Mouse (Mus musculus) liver, adult 2 months (tissue): ENCODE measurements around the gene Krt15.

ENCODE experiments used
- CTCF ChIP-seq: fragments of 200-500 bp; IDR thresholded peaks from 2 replicates; pipeline ENCODE4 v1.5.1; 2011; ENCODE audit warnings: low read depth, low read length, control low read depth
- POLR2A ChIP-seq: fragments of 200-500 bp; IDR thresholded peaks from 2 replicates; pipeline ENCODE4 v1.6.1; 2011; ENCODE audit warnings: low read length, control low read depth; ENCODE audit not compliant: insufficient read depth; ENCODE audit errors: extremely low read depth

DNA sequence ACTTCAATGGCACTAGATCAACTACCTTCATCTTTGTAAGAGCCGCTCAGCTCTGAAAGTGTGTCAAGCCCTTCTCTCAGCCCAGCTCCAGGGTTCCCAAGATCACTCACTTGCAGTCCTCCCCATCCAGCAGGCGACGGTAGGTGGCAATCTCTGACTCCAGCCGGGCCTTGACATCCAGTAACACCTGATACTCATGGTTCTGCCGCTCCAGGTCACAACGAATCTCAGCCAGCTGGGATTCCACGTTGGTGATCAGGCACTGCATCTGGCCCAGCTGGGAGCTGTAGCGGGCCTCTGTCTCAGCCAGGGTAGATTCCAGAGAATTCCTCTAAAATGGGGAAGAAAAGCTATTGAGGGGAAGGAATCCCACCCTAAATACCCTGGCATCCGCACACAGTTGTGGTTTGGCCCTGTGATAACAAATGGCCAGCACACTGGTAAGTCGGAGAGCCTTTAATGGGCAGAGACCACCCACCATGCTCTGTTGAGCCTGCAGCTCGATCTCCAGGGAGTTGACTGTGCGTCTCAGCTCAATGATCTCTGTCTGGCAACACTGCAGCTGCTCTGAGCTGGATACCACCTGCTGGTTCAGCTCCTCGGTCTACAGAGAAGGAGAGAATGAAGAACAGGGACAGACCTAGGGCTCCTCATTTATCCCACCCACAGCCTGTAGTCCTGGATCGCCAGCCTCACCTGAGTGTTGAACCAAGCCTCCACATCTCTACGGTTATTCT, 32.9 kb downstream of the Krt15 start:
- TF ChIP-seq POLR2A (no peak), CTCF (no peak)
